Mouse (Mus musculus): ENCODE results near the gene Ccdc85b.

DNA sequence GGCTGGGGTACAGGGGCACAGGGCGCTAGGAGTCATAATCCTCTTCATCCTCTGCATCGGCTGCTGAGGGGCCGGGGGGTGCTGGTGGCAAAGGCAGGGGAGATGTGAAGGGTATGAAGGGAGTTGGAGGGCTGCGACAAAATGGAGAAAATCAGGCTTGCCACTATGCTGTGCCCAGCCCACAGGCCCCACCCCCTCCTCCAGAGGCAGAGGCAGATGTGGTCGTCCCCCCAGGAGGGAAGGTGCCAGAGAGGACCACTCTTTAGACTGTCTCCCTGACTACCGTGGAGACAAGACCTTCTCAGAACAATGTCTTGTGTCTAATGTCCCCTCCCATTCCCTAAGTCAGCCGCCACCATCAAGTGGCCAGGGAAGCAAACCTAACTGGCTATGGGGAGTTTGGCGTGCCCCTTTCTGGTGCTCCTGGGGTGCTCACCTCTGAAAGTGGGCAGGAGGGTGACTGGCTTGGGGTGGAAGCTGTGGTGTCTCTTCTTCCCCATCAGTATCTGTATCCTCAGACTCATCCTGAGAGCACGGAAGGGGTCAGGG is 34.7 kb downstream of the Ccdc85b start:
- TF ChIP-seq CTCF (IDR thresholded peaks at IDR 0.05; ENCODE audit: borderline replicate concordance, extremely low read depth, insufficient read depth, insufficient read length) (no peak), POLR2A (IDR thresholded peaks at IDR 0.05; ENCODE audit: borderline replicate concordance, extremely low read depth, insufficient read depth, insufficient read length, poor library complexity, severe bottlenecking) (no peak)

Data from brain, embryonic 14.5 days (tissue).